Mouse (Mus musculus) adrenal gland, adult 18-20 months (tissue): ENCODE data around the gene Ppp1r12a. TPM values are rescaled to one million over a fixed set of nuclear protein-coding genes. Genes with fewer than 3 reads are reported as not detected.
A peak's percentile ranks its signal among the peaks of the same experiment; 100 is the strongest.

Experiments used
- DNase-seq, 2 experiments: peaks; one replicate each; pipeline ENCODE4 v3.0.0; 2021 to 2022; ENCODE audit warnings: low spot score in 2 of 2
- total RNA-seq, 2 experiments: library from RNA; stranded (reverse); gene quantifications; 1 replicate in 1 of 2; 2 replicates in 1 of 2; pipeline ENCODE4 v1.2.3; 2021

Gene Ppp1r12a
- total RNA-seq, 2 experiments from 2014 or later = 95.9 to 109 TPM

DNA sequence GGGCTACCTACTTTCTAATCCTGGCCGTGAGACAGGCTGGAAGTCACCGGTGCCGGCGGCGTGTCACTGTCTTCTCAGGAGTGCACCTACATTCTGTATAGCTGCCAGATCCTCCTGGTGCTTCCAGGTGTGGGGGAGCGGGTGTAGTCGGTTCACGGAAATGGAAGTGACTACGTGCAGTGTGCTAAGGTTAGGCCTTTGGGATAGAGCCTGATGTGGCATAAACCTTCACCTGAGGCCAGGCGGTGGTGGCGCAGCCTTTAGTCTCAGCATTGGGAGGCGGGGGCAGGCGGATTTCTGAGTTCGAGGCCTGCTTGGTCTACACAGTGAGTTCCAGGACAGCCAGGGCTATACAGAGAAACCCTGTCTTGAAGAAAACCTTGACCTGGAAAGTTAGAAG is 3.0 kb upstream of the Ppp1r12a start:
- DNase-seq = no peak

DNA sequence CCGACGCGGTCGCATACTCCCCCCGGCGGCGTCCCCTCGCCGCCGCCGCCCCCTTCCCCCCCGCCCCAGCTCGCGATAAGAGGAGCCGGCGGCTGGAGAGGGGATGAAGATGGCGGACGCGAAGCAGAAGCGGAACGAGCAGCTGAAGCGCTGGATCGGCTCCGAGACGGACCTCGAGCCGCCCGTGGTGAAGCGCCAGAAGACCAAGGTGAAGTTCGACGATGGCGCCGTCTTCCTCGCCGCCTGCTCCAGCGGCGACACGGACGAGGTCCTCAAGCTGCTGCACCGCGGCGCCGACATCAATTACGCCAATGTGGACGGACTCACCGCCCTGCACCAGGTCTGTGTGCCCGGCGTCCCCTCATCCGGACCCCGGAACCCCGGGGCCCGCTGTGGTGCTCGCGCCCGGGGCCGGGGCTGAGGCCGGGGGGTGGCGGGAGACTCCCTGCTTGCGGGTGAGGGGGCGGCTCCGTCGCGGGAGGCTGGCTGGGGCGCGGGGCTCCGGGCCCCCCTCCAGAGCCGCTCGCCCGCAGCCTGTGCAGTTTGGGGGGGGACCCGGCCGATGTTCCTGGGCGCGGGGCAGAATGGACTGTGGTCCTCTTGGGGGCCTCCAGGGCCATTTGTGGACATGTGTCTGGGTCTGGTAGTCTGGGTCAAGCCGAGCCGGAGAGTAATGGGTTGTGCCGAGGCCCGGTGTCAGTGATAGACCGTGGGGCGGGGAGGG is 466 bp downstream of the Ppp1r12a start:
- peak; percentile 61 to 71 for DNase-seq

DNA sequence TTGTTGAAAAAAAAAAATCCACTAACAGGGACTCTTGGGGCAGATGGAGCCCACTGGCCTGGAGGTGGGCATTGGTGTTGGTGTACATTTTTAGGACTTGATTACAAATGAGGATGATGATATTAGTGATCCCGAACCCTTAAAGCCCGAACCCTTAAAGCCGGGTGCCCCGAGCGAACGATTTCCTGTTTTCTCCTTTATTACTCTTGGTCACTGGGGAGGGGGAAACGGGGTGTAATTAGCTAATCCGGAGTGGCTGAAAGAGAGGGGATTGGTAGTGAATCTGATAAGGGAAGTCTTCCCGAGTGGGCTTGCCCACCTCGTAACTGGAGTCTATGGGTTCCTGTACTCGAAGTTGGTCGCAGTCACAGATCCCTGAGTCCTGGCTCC is 1.0 kb downstream of the Ppp1r12a start:
- DNase-seq = peak in 1 of 2 experiments; percentile 29

DNA sequence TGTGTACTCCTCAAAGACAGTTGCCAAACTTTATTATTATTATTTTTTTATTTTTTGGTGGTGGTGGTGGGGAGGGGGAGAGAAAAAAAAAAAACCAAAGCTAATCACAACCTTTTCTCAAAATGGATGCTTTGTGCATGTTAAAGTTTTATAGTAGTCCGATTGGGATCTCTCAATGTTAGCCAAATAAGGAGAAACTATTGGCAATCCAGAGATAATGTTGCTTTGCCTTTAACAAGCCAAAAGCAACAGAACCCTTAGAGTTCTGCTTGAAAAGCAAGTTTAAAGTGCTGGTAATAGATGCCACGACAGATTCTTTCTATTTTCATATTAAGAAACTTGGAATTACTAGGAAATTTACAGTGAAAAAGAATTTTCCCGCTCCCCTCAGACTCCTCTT is 1.5 kb downstream of the Ppp1r12a start:
- DNase-seq = no peak

DNA sequence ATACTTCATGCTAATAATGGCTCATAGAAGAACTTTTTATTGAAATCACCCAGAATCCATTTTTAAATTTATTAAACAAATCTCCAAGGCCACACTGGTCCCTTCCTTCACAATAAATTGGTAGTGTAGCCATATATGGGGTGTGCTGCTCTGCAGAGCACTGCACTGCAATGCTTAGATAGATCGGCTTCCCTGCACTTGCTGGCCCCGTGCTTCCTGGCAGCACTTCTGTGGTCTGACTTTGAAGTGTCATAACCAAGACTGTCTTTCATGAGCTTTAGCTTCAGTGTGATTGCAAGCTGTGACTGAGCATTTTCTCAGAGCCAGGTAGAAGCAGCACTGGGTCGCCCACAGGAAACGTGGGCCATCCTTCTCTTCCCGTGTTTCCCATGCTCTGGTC is 5.8 kb downstream of the Ppp1r12a start:
- DNase-seq = no peak

DNA sequence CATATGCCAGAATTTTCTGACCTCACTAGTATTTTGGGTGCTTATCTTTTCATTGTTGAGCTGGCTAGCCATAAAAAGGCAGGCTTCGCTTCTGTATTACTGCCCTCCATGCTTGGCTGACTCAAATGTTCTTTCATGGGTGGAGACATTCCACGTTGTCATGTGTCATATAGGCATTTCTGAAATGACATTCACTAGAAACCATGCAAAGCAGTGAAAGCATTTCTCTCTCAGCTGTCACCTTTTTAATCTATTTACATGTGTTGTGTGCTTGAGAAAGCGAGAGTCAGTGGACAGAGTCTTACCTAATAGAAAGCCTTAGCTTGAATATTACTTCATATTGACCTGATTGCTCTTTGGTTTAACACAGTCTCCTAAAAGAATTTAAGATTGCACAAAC is 8.8 kb downstream of the Ppp1r12a start:
- DNase-seq = no peak

DNA sequence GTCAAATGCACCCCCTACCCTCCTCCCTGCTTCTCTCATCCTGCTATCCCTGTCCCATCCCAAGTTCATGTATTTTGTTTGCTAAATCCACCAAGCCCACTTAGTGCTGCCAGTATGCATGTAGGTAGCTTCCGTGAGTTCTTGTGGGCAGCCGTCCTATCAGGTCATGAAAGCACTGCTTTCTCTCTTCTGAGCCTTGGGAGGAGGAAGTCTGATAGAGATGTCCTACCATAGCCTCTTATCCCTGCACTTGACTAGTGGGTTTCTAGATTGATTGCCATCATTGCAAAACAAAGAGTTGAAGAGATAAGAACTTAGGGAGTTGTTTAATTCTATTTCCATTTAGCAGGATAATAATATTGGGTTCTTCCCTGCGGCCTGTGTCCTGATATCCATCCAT is 9.6 kb downstream of the Ppp1r12a start:
- no peak for DNase-seq

DNA sequence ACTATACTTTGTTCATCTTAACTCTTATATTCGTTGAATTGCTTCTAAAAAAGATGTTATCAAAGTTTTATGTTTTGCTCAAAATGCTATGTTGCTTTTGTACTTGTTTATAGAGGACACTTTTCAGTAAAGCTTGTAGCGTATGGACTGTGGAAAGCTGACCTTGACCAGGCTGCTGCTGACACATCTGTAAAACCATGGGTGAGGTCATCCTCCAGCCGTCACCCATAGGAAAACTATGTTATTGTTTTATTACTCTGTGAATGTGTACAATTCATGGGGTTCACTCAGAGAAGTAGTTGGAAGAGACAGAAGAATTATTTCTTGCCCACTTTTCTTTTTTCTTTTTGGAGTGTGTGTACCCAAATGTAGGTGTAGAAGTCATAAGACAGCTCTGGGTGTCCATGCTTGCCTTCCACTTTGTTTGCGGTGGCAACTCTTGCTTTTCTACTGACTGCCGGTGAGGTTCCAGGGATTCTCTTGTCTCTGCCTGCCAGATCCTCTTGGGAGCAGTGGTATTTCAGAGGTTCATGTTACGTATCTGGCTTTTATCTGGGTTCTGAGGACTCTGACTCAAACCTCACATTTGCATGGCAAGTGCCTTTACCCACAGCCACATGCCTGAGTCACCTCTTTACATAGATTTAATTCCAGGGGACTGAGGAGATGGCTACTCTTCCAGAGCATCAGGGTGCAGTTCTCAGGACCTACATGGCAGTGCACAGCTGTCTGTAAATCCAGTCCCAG is 11.0 kb downstream of the Ppp1r12a start:
- DNase-seq = no peak

DNA sequence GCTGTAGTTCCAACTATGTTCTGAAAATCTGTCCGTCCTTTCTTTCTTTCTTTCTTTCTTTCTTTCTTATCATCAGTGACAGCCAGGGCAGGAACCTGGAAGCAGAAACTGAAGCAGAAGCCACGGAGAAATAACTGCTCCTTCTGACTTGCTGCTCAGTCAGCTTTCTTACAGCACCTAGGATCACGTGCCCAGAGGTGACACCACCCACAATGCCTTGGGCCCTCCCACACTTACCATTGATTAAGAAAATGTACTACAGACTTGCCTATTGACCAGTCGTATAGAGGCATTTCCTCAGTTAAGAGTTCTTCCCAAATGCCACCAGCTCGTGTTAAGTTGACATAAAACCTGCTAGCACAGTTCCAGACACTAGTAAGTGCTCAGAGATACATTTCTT is 12.1 kb downstream of the Ppp1r12a start:
- no peak for DNase-seq

DNA sequence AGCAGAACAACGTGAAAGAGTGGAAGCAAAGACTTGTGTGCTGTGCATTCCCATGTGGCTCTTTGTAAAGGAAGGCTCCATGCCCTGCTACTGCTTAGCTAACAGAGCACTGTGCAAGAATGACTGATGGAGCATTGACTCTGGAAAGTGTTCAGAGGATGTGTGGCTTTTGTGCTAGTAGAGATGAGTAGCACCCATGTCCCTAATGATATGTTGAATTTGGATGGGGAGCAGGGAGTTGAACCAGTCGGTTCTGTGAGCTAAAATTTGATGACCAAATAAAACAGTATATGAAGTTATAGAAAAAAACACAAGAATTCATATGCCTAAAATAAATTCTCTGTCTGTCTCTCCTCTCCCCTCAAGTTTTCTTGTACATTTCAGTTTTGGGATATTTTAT is 13.9 kb downstream of the Ppp1r12a start:
- no peak for DNase-seq

DNA sequence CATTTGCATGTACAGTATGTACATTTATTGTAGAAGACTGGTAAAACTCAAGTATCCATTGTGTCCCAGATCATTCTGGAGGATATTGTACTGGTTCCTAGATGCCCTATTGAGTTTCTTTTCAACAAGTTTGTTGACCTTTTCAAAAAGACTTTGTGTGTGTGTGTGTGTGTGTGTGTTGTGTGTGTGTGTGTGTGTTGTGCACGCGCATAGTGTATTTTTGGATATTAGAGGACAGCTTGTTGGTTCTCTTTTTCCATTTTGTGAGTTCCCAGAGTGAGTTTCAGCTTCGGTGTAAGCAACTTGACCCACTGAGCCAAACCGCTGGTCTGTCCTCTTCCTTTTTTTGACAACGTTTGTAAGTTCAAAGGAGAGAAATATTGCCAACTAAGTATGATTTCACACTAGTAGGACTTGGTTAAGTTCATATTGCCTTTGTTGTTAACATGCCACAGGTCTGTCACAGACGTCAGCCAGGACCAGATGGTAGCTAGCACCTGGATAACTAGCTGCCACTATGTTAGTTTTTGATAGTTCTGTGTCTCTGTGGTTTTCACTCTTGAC is 16.4 kb downstream of the Ppp1r12a start:
- no peak for DNase-seq

DNA sequence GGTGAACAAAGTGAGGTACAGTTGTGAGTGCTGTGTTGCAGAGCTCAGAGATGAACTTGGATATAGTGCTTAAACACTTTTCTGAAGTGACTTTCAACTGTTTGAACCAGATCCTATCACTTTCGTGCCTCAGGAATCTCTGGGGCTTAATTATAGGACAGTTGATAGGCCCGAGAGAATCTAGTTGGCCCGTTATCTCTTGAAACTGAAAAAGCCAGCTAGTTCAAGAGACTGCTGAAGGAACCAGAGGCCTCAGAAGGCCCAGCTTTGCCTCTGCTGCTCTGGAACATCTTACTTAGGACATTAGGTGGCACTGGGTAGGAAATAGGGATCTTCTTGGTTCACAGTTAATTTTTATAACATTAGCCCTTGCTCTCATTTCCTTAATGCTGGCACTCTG is 17.4 kb downstream of the Ppp1r12a start:
- DNase-seq = no peak

DNA sequence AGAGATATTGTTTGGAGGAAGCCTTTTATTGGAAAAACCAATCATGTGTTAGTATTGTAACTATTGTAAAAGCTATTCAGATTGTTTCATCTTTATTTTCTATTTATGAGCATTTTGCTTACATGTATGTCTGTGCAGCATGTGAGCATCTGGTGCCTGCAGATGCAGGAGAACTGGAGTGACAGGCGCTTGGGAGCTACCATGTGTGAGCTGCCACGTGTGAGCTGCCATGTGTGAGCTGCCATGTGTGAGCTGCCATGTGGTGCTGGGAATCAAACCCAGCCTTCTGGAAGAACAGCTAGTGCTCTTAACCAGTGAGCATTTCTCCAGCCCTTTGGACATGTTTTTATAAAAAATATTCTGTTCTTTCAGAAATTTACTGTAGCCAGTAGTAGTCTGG is 18.3 kb downstream of the Ppp1r12a start:
- no peak for DNase-seq

DNA sequence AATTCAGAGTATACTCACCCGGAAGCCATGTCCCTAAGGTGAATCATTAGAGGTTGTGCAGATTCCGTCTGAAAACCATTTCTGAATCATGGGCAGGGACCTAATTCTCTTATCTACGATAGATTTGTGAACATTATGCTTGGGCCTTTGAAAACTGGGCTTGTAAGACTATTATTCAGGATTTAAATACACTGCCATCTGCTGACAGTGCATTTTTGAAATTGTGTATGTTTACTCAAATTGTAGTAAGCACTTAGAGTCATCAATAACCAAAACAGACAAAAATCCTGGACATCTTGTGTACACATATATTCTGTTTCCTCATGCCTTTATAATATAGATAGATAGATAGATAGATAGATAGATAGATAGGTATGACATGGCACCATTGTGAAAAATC is 19.9 kb downstream of the Ppp1r12a start:
- DNase-seq = no peak

DNA sequence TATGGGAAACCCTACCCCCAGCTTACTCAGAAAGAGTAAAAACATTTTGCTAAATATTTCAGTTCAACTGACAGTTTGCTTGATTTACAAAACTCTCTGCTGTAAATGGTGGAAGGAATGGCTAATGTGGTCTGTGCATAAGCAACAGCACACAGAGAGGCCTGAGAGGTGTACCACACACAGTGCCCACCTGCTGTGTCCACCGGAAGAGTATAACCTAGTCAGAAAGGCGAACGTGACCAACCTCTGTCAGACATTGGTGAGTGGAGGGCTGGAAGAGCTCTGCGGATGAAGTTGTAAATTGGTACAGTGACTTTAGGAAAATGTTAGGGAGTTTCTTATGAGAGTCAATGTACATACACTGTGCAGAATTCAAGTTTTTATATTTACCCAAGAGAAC is 20.4 kb downstream of the Ppp1r12a start:
- DNase-seq = no peak

DNA sequence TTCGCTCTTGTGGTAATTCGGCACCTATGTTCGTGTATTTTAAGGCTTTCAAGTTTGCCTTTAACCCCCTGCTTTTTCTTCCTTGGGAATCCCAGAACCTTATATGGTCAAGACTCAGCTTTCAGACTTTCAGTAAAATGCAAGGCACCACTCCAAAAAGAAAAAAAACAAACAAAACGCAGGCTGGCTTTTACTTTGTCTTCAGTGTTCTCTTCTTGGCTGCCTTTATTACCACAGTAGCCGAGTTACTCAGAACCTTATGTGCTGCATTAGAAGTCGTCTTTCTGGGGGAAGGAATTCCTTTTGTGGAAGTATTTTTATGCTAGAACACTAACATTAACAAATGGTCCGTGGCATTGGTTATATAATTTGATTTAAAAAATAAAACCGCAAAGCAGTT is 22.8 kb downstream of the Ppp1r12a start:
- DNase-seq = no peak

DNA sequence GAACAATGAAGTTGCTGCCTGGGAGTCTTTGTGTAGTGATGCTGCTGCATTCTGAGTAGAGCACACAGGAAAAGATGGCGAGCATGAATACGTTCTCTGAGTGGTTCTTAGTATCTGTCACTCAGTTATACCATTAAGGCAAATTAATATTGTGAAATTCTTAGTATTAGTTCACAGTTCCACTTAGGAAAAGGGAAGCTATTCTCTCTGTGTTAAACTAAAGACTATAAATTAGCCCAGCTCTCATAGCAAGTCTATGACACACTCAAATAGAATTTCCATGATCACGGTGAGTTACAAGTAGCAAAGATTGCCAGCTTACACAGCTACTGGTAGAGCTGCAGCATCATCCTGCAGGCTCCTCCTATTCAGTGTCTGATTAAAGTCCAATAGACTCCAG is 23.3 kb downstream of the Ppp1r12a start:
- DNase-seq = no peak

DNA sequence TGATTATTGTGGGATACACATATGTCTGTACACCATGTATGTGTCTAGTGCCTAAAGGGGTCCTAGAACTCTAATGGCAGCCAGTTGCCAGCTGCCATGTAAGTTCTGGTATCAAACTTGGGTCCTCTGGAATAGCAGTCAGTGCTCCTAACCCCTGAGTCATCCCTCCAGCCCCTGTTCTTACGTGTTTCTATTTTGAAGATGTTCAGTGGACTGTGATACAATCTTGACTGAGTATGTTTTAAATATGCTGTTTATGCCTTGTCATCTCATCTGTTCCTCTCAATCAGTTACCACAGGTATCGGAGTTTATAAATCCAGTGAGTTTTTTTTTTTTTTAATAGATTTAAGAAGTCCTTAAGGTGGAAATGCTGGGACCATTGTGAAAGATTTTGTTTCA is 27.3 kb downstream of the Ppp1r12a start:
- DNase-seq = no peak

DNA sequence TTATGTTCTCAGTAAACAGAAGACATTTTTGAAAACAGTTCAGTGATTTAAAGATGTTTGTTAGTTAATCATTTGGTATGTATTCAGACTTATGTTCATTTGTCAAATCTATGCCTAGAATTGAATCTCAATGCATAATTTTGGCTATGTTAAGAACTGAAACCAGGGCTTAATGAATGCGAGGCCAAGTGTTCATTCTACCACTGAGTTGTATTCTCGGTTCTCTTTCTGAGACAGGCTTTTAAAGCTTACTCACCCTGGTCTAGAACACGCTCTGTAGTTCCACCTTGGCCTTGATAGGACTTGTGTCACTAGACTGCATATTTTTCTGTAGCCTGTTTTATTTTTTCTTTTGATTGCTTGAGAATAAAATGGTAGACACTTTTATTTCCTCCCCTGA is 28.0 kb downstream of the Ppp1r12a start:
- no peak for DNase-seq

DNA sequence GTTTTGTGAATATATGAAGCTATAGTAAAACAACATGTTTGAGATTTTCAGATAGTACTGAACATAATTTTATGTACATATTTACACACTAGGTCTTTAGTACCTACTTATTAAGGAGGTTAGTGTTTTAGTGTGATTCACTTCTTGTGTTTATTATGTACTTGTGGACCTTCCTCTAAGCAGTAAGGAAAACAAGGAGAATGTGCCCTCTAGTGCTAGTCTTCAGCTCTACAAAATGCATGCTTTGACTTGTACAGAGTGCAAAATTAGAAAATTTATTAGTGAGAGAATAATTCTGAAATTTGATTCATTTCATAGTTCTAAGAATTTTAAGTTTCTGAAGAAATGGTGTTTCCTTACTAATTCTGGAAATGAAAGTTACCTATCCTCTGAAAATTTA is 28.6 kb downstream of the Ppp1r12a start:
- DNase-seq = no peak

DNA sequence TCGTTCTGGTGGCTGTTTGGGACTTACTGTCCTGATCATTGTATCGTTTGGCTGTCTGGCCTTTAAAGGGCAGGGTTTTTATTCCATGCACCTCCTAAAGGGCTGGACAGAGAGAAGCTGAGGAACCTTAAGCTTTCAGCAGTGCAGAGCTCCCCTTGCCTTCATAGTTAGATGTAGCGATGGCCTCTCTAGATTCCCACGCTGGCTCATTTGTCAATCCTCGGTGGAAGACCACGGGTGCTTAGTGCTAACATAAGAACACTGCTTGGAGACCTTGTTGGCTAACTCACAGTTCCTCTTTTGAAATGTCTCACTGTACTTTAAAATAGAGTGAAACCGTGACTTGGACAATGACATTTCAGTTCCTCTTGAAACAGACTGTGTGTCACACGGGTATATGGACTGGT is 29.4 kb downstream of the Ppp1r12a start:
- no peak for DNase-seq

DNA sequence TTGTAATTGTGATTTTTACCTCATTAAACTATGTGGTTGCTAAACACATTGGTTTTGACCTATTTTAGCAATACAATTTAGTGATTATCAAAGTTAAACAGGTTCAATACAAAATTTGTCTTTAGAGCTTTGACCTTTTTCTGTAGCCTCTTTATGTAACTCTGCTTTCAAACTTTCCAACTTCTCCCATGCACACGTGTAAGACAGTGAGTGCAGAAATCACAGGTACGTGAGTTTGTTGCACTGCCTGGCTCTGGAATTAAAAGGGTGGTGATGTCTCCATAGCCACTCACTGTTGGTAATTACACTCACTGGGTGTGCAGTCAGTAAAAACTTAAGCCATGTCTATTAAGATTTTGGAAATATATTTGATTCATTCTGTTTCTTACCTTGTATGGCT is 30.3 kb downstream of the Ppp1r12a start:
- no peak for DNase-seq

DNA sequence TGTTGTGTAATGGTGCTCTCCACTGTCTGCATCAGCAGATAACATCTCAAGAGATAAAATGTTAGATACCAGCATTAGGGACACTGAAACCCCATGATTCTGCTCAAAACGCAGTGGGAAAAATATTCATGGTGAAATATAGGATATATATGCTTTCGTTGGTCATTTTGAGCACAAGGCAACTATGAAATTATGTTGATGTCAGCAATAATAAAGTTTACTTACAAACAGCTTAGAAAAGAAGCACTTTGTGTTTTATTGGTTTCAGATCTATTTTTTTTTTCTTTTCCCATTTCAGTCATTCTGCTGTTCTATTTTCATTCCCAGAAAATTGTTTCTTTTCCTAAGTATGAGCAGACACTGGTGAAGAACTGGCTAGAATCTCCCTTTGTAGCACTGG is 34.1 kb downstream of the Ppp1r12a start:
- no peak for DNase-seq
